Mouse (Mus musculus) small intestine, adult 10 weeks (tissue): Measurements from ENCODE around the gene Gm6040. TPM values are rescaled to one million over a fixed set of nuclear protein-coding genes. Genes with fewer than 3 reads are reported as not detected.

Experiments
- polyA plus RNA-seq: library from polyadenylated mRNA; stranded (reverse); fragments of 350-450 nt; fragmentation: Illumina TruSeq; extraction: RNeasy Lipid Tissue Mini Kit (QIAGEN cat#74804); gene quantifications from one replicate; pipeline ENCODE4 v1.2.3, GENCODE M21; 2014; ENCODE audit warnings: low replicate concordance

The Gm6040 gene
- polyA plus RNA-seq: not detected

DNA sequence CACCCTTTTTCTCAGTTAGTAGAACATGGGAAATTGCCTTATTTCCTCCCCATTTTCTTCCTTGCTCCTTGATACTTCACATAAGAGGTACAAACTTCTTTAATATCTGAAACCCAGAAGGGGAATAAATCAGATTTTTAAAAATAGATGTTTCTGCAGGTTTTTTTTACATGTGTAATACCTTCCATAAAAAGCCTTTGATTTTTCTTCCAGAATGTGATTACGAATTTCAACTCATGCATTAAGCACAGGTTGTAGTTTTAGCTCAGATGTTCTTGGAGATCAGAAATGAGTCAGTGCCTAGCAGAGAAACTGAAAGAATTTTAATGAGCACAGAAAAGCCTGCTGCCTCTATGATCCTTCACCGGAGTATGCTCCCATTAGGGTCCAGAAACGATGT is at the start of gene Gm6040:
Gene Gm6040 (minus strand): TSS at position 101 of the 400 bp plus-strand sequence.

DNA sequence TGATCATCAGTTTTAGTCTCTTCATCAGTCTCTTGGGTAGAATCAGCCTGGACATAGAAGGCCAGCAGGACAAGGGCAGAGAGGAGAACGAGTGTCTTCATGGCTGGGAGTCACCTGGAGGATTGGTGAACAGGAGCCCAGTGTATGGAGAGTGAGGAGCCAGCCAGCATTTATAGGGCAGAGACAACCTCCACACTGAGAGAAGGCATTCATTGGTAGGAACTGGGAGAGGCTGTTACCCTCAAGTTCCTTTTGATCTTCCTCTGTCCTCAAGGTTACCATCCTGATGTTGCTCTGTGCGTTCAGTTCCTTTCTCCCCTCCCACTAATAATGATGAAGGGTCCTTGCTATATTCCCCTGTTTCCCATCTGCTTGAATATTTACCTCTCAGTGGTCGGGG is 22.7 kb upstream of the Gm6040 start, which contains the start of gene AY761185:
Gene AY761185 (minus strand): TSS at position 101 of the 400 bp plus-strand sequence.

DNA sequence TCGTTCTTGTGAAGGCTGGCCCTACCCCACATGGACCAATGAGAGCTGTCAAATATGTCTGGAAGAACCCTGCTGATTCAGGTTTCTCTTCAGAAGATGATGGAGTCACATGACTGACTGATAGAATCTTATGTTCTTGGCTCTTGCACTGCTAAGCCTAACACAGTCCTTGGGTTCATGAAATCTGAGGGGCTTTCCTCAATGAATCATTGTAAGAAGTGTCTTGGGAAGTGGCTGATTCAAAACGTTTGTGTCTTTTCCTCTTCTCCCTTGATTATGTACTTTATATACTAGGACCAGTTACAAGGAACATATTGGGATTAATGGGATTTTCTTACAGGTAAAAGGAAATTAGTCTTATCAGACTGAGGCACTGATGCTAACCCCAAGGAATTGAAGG is 19.3 kb downstream of the Gm6040 start, which contains the start of gene Gm15056:
Gene Gm15056 (minus strand): TSS at position 101 of the 400 bp plus-strand sequence.

DNA sequence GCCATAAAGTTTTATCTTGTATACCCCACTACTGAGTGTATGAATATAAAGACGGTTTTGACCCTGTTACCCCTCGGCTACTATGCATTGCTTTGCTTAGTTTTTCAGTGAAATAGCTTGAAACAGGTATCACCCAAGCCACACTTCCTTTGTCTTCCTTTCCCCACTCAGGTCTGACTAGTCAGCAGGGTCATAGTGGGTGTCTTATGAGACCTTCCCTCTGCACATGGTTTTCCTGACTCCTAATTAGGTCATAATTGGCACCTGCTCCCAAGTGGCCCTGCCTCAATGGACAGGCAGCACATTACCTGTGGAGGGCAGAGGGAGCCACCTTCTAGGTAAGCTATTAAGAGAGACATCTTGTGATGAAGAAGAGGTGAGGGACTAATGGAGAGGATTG is 29.5 kb downstream of the Gm6040 start, which contains the start of gene Defb33:
Gene Defb33 (plus strand): TSS at position 301 of the 400 bp plus-strand sequence.

Other genes with a start within 250 kb of the Gm6040 start
- gene Defb33, start 29.4 kb downstream of the Gm6040 start, polyA plus RNA-seq: not detected
- gene Gm15056, start 19.4 kb downstream of the Gm6040 start, polyA plus RNA-seq: not detected
- not detected for gene AY761185, start 22.6 kb upstream of the Gm6040 start, polyA plus RNA-seq
- gene Defa21, start 103.5 kb upstream of the Gm6040 start, polyA plus RNA-seq: 17.6 TPM
- gene Defa23, start 133.0 kb upstream of the Gm6040 start, polyA plus RNA-seq: 160 TPM
- gene Defa35, start 143.0 kb upstream of the Gm6040 start, polyA plus RNA-seq: not detected
- gene Defa25, start 162.4 kb upstream of the Gm6040 start, polyA plus RNA-seq: not detected
- gene Gm14851, start 174.0 kb upstream of the Gm6040 start, polyA plus RNA-seq: 106 TPM
- 1,814 TPM for gene Defa30, start 212.6 kb upstream of the Gm6040 start, polyA plus RNA-seq
- gene Defa22, start 240.2 kb upstream of the Gm6040 start, polyA plus RNA-seq: 11.5 TPM